Mouse (Mus musculus) urinary bladder, postnatal 0 days (tissue): Measurements from ENCODE around the gene Grm1. TPM values are rescaled to one million over a fixed set of nuclear protein-coding genes. Genes with fewer than 3 reads are reported as not detected.

Experiments
- polyA plus RNA-seq: library from polyadenylated mRNA; unstranded; fragments of >200 nt; fragmentation: Nextera tagmentation; extraction: Ambion mirVana; gene quantifications from 2 replicates; pipeline ENCODE4 v1.2.1, GENCODE M21; 2015

The Grm1 gene
- polyA plus RNA-seq, result not detected in 2 replicates

GRCm38 (mm10) chr10:11081611-11082398 lies at the start of gene Grm1:
TSS of gene Grm1 (minus strand) at chr10:11082356.

DNA sequence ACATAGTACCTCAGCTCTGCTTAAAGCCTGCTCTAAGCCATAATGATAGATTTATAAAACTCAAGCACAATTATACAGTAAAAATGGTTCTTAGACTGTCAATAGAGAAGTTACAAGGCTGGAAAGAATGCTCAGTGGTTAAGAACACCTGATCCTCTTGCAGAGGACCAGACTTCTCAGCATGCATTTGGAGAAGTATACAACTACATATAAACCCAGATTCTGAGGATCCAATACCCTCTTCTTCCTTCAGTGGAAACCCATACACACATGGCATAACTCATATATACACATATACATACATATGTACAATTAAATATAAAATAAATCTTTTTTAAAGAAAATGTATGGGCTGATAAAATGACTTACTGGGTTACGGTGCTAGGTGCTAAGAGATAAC lies 401.1 kb downstream of the Grm1 start, which contains the start of gene Gm10944:
Gene Gm10944 (plus strand): TSS at position 301 of the 400 bp plus-strand sequence.

Other genes with a start within 250 kb of the Grm1 start
- 5.3 and 6.4 TPM in 2 replicates for gene Shprh, start 67.1 kb upstream of the Grm1 start, polyA plus RNA-seq
- gene Fbxo30, start 199.0 kb upstream of the Grm1 start, polyA plus RNA-seq, result 43.6 and 49.1 TPM in 2 replicates